Mouse (Mus musculus) ES-E14 (cell line): ENCODE data around the gene Cd80. TPM values are rescaled to one million over a fixed set of nuclear protein-coding genes. Genes with fewer than 3 reads are reported as not detected.

Experiments
- DNase-seq: peaks from one replicate; pipeline ENCODE4 v3.0.0-alpha.2; 2013; ENCODE audit warnings: low read depth, low spot score
- H3K27ac ChIP-seq: 2 replicates; pipeline ENCODE4 v1.5.1; 2012; ENCODE audit warnings: low read depth, mild to moderate bottlenecking, low read length, moderate library complexity, mixed read lengths; ENCODE audit not compliant: poor library complexity, insufficient read depth, severe bottlenecking
- H3K36me3 ChIP-seq: 2 replicates; pipeline ENCODE4 v1.6.1; 2012; ENCODE audit warnings: mild to moderate bottlenecking, low read length, moderate library complexity, mixed read lengths; ENCODE audit not compliant: control insufficient read depth, poor library complexity, insufficient read depth, severe bottlenecking
- H3K4me1 ChIP-seq, 2 experiments: fragments of 150-350 bp in 1 of 2; sonication (generic) in 1 of 2; 2 replicates each; pipeline ENCODE4 v1.6.1; 2012; ENCODE audit warnings: low read length in 2 of 2, mild to moderate bottlenecking in 1 of 2, mixed read lengths in 1 of 2; ENCODE audit not compliant: control insufficient read depth in 2 of 2, insufficient read depth in 2 of 2, poor library complexity in 1 of 2
- H3K4me3 ChIP-seq, 2 experiments: fragments of 150-350 bp in 1 of 2; sonication (generic) in 1 of 2; 2 replicates each; pipeline ENCODE4 v1.5.1; 2012; ENCODE audit warnings: low read length in 2 of 2, low read depth in 1 of 2, mild to moderate bottlenecking in 1 of 2, mixed read lengths in 1 of 2; ENCODE audit not compliant: insufficient read depth in 1 of 2, poor library complexity in 1 of 2, severe bottlenecking in 1 of 2
- H3K9ac ChIP-seq: 2 replicates; pipeline ENCODE4 v1.6.1; 2012; ENCODE audit warnings: low read depth, mild to moderate bottlenecking, low read length, mixed read lengths; ENCODE audit not compliant: poor library complexity, insufficient read depth, severe bottlenecking
- H3K9me3 ChIP-seq: fragments of 150-350 bp; sonication (generic); 2 replicates; pipeline ENCODE4 v1.6.1; 2012; ENCODE audit warnings: low read depth, mild to moderate bottlenecking, low read length; ENCODE audit not compliant: control insufficient read depth, insufficient read depth
- CHD2 ChIP-seq: IDR thresholded peaks from 2 replicates; pipeline ENCODE4 v1.6.1; 2014; ENCODE audit warnings: mild to moderate bottlenecking, low read depth, low read length, inconsistent platforms
- HCFC1 ChIP-seq: IDR thresholded peaks from 2 replicates; pipeline ENCODE4 v1.6.1; 2012; ENCODE audit warnings: low read length, inconsistent platforms, borderline replicate concordance; ENCODE audit not compliant: insufficient read depth
- MAFK ChIP-seq: IDR thresholded peaks from 2 replicates; pipeline ENCODE4 v1.6.1; 2014; ENCODE audit warnings: mild to moderate bottlenecking, low read depth, low read length, inconsistent platforms; ENCODE audit not compliant: insufficient read depth
- ZC3H11A ChIP-seq: IDR thresholded peaks from 2 replicates; pipeline ENCODE4 v1.6.1; 2012; ENCODE audit warnings: low read depth, mild to moderate bottlenecking, inconsistent platforms, low read length, borderline replicate concordance
- ZNF384 ChIP-seq: IDR thresholded peaks from 2 replicates; pipeline ENCODE4 v1.6.1; 2012; ENCODE audit warnings: low read depth, low read length, inconsistent platforms
- in situ Hi-C, 2 experiments: fragments of 600-800 bp; cut with MboI; formaldehyde crosslinking; loops; one replicate each; pipeline ENCODE4 v1.15.1; 2025; ENCODE audit warnings: low sequenced_read_pairs in 2 of 2, inconsistent platforms in 1 of 2; ENCODE audit not compliant: unreplicated experiment in 2 of 2
- total RNA-seq: library from RNA; depleted of rRNA; stranded (reverse); fragments of 300-350 nt; gene quantifications from 2 replicates; pipeline ENCODE4 v1.2.3, GENCODE M21; 2012; rRNA removed

The Cd80 gene
- total RNA-seq, 1 experiment, result 11.1 TPM

GRCm38 (mm10) chr16:38522129-38523084, 67.0 kb downstream of the Cd80 start, which contains the start of gene Timmdc1:
TSS of gene Timmdc1 (minus strand) at chr16:38522663.
- TF ChIP-seq HCFC1, result peak; percentile 48; the same call in 1 of the 2 replicates
- no peak for TF ChIP-seq CHD2
- TF ChIP-seq ZC3H11A, result no peak
- no peak for TF ChIP-seq MAFK
- Histone ChIP-seq H3K36me3 (peaks cover 14% of the 10 kb centered on the region), H3K9ac (peak within 1 kb of the TSS; percentile 97), H3K4me1 (no peaks in the 10 kb centered on the region), H3K9me3 (no peaks in the 10 kb centered on the region), H3K4me3 (peak within 1 kb of the TSS; percentile 84 to 91), H3K27ac (peak within 1 kb of the TSS; percentile 95)
- in situ Hi-C loops, result no loop called here
- DNase-seq, result peak; percentile 89

GRCm38 (mm10) chr16:38526264-38526663, 70.9 kb downstream of the Cd80 start:
- no peak overlapping the region for H3K9ac ChIP-seq
- DNase-seq, result no peak
- no peak overlapping the region for H3K4me3 ChIP-seq
- H3K36me3 ChIP-seq, result peaks cover 30% of the 10 kb centered on the region
- no peak overlapping the region for H3K27ac ChIP-seq
- in situ Hi-C loops, result no loop called here
- no peaks in the 10 kb centered on the region for H3K9me3 ChIP-seq
- TF ChIP-seq HCFC1 (no peak), ZC3H11A (no peak)
- no peaks in the 10 kb centered on the region for H3K4me1 ChIP-seq

- Histone ChIP-seq H3K4me3 (no peak overlapping the region), H3K4me1 (peaks cover 6 to 8% of the 10 kb centered on the region in 2 experiments), H3K27ac (no peak overlapping the region), H3K36me3 (peaks cover 44% of the 10 kb centered on the region), H3K9ac (no peak overlapping the region), H3K9me3 (no peaks in the 10 kb centered on the region)
- in situ Hi-C loops, result no loop called here
- TF ChIP-seq MAFK (no peak), CHD2 (no peak), HCFC1 (0 out of 2 replicates have a peak, but pooled peaks have one; percentile 35), ZC3H11A (peak; percentile 50; the same call in 1 of the 2 replicates), ZNF384 (no peak)
- peak; percentile 91 for DNase-seq
Measured at GRCm38 (mm10) chr16:38536544-38537146, 81.3 kb downstream of the Cd80 start.

GRCm38 (mm10) chr16:38538716-38539380, 83.5 kb downstream of the Cd80 start:
- Histone ChIP-seq H3K27ac (peak overlapping the region; percentile 28; the same call in 1 of the 2 replicates), H3K9me3 (no peaks in the 10 kb centered on the region), H3K4me3 (0 out of 4 replicates have a peak overlapping the region, but pooled peaks of 1 of the 2 experiments have one; percentile 8), H3K9ac (no peak overlapping the region), H3K36me3 (peaks cover 43% of the 10 kb centered on the region), H3K4me1 (peaks cover 6 to 8% of the 10 kb centered on the region in 2 experiments)
- TF ChIP-seq CHD2 (no peak), HCFC1 (no peak), MAFK (no peak), ZNF384 (no peak), ZC3H11A (no peak)
- DNase-seq, result no peak
- in situ Hi-C loops, result no loop called here

Other genes starting within 250 kb of the Cd80 start
- 0.16 and 0.18 TPM in 2 replicates for gene Nr1i2, start 160.7 kb upstream of the Cd80 start, total RNA-seq
- gene Maats1, start 113.4 kb upstream of the Cd80 start, total RNA-seq, result 1.1 and 1.8 TPM in 2 replicates
- 185 and 249 TPM in 2 replicates for gene Cox17, start 108.6 kb upstream of the Cd80 start, total RNA-seq
- not detected in 2 replicates for gene Gm21987, start 108.5 kb upstream of the Cd80 start, total RNA-seq
- gene Popdc2, start 93.4 kb upstream of the Cd80 start, total RNA-seq, result 0.49 and 0.58 TPM in 2 replicates
- 4.9 and 6.0 TPM in 2 replicates for gene Pla1a, start 22.4 kb upstream of the Cd80 start, total RNA-seq
- 70.2 and 121 TPM in 2 replicates for gene Adprh, start 2.9 kb upstream of the Cd80 start, total RNA-seq
- 26.9 and 36.9 TPM in 2 replicates for gene Timmdc1, start 67.1 kb downstream of the Cd80 start, total RNA-seq
- 76.6 and 89.7 TPM in 2 replicates for gene Poglut1, start 94.7 kb downstream of the Cd80 start, total RNA-seq
- gene Tmem39a, start 103.1 kb downstream of the Cd80 start, total RNA-seq, result 124 and 141 TPM in 2 replicates